Mouse (Mus musculus) lung, embryonic 14.5 days (tissue): ENCODE measurements around the gene Gimap1. TPM values are rescaled to one million over a fixed set of nuclear protein-coding genes. Genes with fewer than 3 reads are reported as not detected.
A peak's percentile ranks its signal among the peaks of the same experiment; 100 is the strongest.

ENCODE experiments used
- ATAC-seq: fragments of 200-750 bp; cut with Nextera tagmentation; 2 replicates; pipeline ENCODE4 v1.8.0; 2017; ENCODE audit warnings: mild to moderate bottlenecking, moderate TSS enrichment, moderate library complexity; ENCODE audit not compliant: insufficient read depth
- DNase-seq: peaks from one replicate; pipeline ENCODE4 v3.0.0-alpha.2; 2015
- H3K27ac ChIP-seq: fragments of 300-500 bp; sonication (generic); 2 replicates; pipeline ENCODE4 v1.5.1; 2014; ENCODE audit warnings: low read depth, mild to moderate bottlenecking, moderate library complexity
- H3K27me3 ChIP-seq: fragments of 300-500 bp; sonication (generic); 2 replicates; pipeline ENCODE4 v1.6.1; 2014; ENCODE audit warnings: low read length, control low read depth; ENCODE audit not compliant: insufficient read depth
- H3K36me3 ChIP-seq: fragments of 300-500 bp; sonication (generic); 2 replicates; pipeline ENCODE4 v1.6.1; 2014; ENCODE audit warnings: control low read depth; ENCODE audit not compliant: insufficient read depth
- H3K4me1 ChIP-seq: fragments of 300-500 bp; sonication (generic); 2 replicates; pipeline ENCODE4 v1.6.1; 2014; ENCODE audit warnings: antibody characterized with exemption, control low read depth; ENCODE audit not compliant: insufficient read depth
- H3K4me2 ChIP-seq: fragments of 300-500 bp; sonication (generic); 2 replicates; pipeline ENCODE4 v1.6.1; 2014; ENCODE audit warnings: mild to moderate bottlenecking
- H3K4me3 ChIP-seq: fragments of 300-500 bp; sonication (generic); 2 replicates; pipeline ENCODE4 v1.5.1; 2014; ENCODE audit warnings: low read depth, low read length
- H3K9ac ChIP-seq: fragments of 300-500 bp; sonication (generic); 2 replicates; pipeline ENCODE4 v1.6.1; 2014
- H3K9me3 ChIP-seq: fragments of 300-500 bp; sonication (generic); 2 replicates; pipeline ENCODE4 v1.6.1; 2016; ENCODE audit warnings: low read depth, low read length, control low read depth
- CTCF ChIP-seq: IDR thresholded peaks from 2 replicates; pipeline ENCODE4 v1.5.1; 2016; ENCODE audit warnings: antibody characterized with exemption, low read depth
- WGBS: fragments of 180-500 bp; shearing (Covaris S2); extraction: QIAGEN DNeasy Blood & Tissue Kit; methylation state at CpG from one replicate; pipeline ENCODE4 v1.1.7; 2014; 5-methylcytosine and 5-hydroxymethylcytosine counted together
- polyA plus RNA-seq: library from polyadenylated mRNA; unstranded; fragments of >200 nt; fragmentation: Nextera tagmentation; extraction: Ambion mirVana; gene quantifications from 2 replicates; pipeline ENCODE4 v1.2.1, GENCODE M21; 2014

Gene Gimap1
- polyA plus RNA-seq, 1 experiment from 2014 or later, result 35.3 TPM

GRCm38 (mm10) chr6:48698888-48699287 lies 40.0 kb upstream of the Gimap1 start:
- ATAC-seq, result no peak
- DNase-seq, result no peak
- Histone ChIP-seq H3K27ac (no peak overlapping the region), H3K36me3 (0 out of 2 replicates have a peak, but pooled peaks cover 5% of the 10 kb centered on the region), H3K9ac (no peak overlapping the region), H3K4me2 (no peak overlapping the region), H3K9me3 (no peaks in the 10 kb centered on the region), H3K27me3 (no peaks in the 10 kb centered on the region), H3K4me1 (no peaks in the 10 kb centered on the region), H3K4me3 (no peak overlapping the region)
- 73% methylated on average over 3 of the region's 3 CpGs for WGBS
- no peak for TF ChIP-seq CTCF

- H3K4me3 ChIP-seq, result no peak overlapping the region
- 39% methylated on average over 5 of the region's 5 CpGs for WGBS
- no peaks in the 10 kb centered on the region for H3K27me3 ChIP-seq
- H3K9ac ChIP-seq, result no peak overlapping the region
- TF ChIP-seq CTCF, result no peak
- no peak overlapping the region for H3K4me2 ChIP-seq
- H3K4me1 ChIP-seq, result no peaks in the 10 kb centered on the region
- no peaks in the 10 kb centered on the region for H3K9me3 ChIP-seq
- H3K27ac ChIP-seq, result peak overlapping the region; percentile 61
- H3K36me3 ChIP-seq, result 0 out of 2 replicates have a peak, but pooled peaks cover 5% of the 10 kb centered on the region
- peak; percentile 68; the same call in 1 of the 2 replicates for ATAC-seq
- DNase-seq, result peak; percentile 72
These were observed 38.4 kb upstream of the Gimap1 start for GRCm38 (mm10) chr6:48700251-48701075.

- Histone ChIP-seq H3K4me2 (no peak overlapping the region), H3K9me3 (no peaks in the 10 kb centered on the region), H3K9ac (no peak overlapping the region), H3K27me3 (no peaks in the 10 kb centered on the region), H3K36me3 (0 out of 2 replicates have a peak, but pooled peaks cover 5% of the 10 kb centered on the region), H3K4me3 (no peak overlapping the region), H3K27ac (no peak overlapping the region), H3K4me1 (no peaks in the 10 kb centered on the region)
- TF ChIP-seq CTCF, result no peak
- 83% methylated on average over 7 of the region's 7 CpGs for WGBS
- ATAC-seq (no peak), DNase-seq (no peak)
These were observed 36.7 kb upstream of the Gimap1 start for GRCm38 (mm10) chr6:48702146-48702545.

GRCm38 (mm10) chr6:48702601-48703000 lies 36.3 kb upstream of the Gimap1 start:
- WGBS, result 66% methylated on average over 5 of the region's 5 CpGs
- no peak for DNase-seq

GRCm38 (mm10) chr6:48704146-48704545 lies 34.7 kb upstream of the Gimap1 start:
- no peak for ATAC-seq
- DNase-seq, result no peak
- Histone ChIP-seq H3K4me3 (no peak overlapping the region), H3K27me3 (no peaks in the 10 kb centered on the region), H3K4me1 (no peaks in the 10 kb centered on the region), H3K4me2 (no peak overlapping the region), H3K27ac (no peak overlapping the region), H3K9me3 (no peaks in the 10 kb centered on the region), H3K9ac (no peak overlapping the region), H3K36me3 (0 out of 2 replicates have a peak, but pooled peaks cover 5% of the 10 kb centered on the region)
- no peak for TF ChIP-seq CTCF

More at GRCm38 (mm10) chr6:48702601-48703000, 36.3 kb upstream of the Gimap1 start:
- Histone ChIP-seq H3K27me3 (no peaks in the 10 kb centered on the region), H3K4me3 (no peak overlapping the region), H3K9ac (no peak overlapping the region), H3K9me3 (no peaks in the 10 kb centered on the region), H3K36me3 (0 out of 2 replicates have a peak, but pooled peaks cover 5% of the 10 kb centered on the region), H3K4me1 (no peaks in the 10 kb centered on the region), H3K4me2 (no peak overlapping the region), H3K27ac (no peak overlapping the region)
- TF ChIP-seq CTCF, result no peak
- ATAC-seq, result no peak

- Histone ChIP-seq H3K27me3 (no peaks in the 10 kb centered on the region), H3K4me3 (peak overlapping the region; percentile 14; the same call in 1 of the 2 replicates), H3K9me3 (no peaks in the 10 kb centered on the region), H3K36me3 (0 out of 2 replicates have a peak, but pooled peaks cover 5% of the 10 kb centered on the region), H3K27ac (0 out of 2 replicates have a peak overlapping the region, but pooled peaks have one; percentile 30), H3K4me2 (peak overlapping the region; percentile 36), H3K4me1 (no peaks in the 10 kb centered on the region), H3K9ac (no peak overlapping the region; the same call in 1 of the 2 replicates)
- ATAC-seq (no peak), DNase-seq (no peak)
- no peak for TF ChIP-seq CTCF
- 62% methylated on average over 3 of the region's 3 CpGs for WGBS
These were observed 32.7 kb upstream of the Gimap1 start for GRCm38 (mm10) chr6:48706130-48706529.

- H3K4me3 ChIP-seq, result no peak within 1 kb of the TSS
- H3K4me1 ChIP-seq, result no peaks in the 10 kb centered on the region
- H3K9me3 ChIP-seq, result no peaks in the 10 kb centered on the region
- 51% methylated on average over 2 of the region's 2 CpGs for WGBS
- no peak within 1 kb of the TSS for H3K9ac ChIP-seq
- no peaks in the 10 kb centered on the region for H3K27me3 ChIP-seq
- no peak for TF ChIP-seq CTCF
- no peaks in the 10 kb centered on the region for H3K36me3 ChIP-seq
- no peak within 1 kb of the TSS for H3K4me2 ChIP-seq
- DNase-seq (no peak), ATAC-seq (no peak)
- H3K27ac ChIP-seq, result no peak within 1 kb of the TSS
These were observed 20.4 kb upstream of the Gimap1 start, which contains the start of the genes Gm28053 and Gimap7 for GRCm38 (mm10) chr6:48718455-48718854. TSS of gene Gm28053 (plus strand) at chr6:48718607. TSS of gene Gimap7 (plus strand) at chr6:48718621.
